Mouse (Mus musculus): ENCODE results near the gene Fgf13. TPM values are rescaled to one million over a fixed set of nuclear protein-coding genes. Genes with fewer than 3 reads are reported as not detected.

Gene Fgf13
- total RNA-seq, 2 experiments from 2014 or later = 1.4 to 2.8 TPM

DNA sequence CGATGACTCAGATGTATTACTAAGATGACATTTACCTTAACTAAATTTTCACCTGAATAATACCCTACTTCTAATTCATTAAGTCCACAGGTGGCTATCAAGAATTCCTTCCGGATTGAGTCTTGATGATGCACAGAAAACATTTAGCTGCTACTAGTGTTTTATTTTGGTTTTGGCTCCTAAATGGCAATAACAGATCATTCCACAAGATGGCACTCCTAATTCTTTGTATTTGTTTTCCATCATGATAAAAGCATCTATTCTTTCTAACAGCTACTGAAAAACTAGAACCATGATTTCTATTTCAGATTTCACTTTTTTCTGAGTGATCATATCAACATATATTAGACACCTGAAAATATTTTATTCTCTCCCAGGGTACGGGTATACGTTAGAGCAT, 373.7 kb downstream of the Fgf13 start:
- DNase-seq (ENCODE audit: low spot score in 2 of 2) = no peak

- DNase-seq (ENCODE audit: low spot score in 2 of 2) = no peak
Measured at GRCm38 (mm10) chrX:59186922-59187321, 380.9 kb downstream of the Fgf13 start.

GRCm38 (mm10) chrX:59182323-59182722, 385.5 kb downstream of the Fgf13 start:
- DNase-seq (ENCODE audit: low spot score in 2 of 2) = no peak

DNA sequence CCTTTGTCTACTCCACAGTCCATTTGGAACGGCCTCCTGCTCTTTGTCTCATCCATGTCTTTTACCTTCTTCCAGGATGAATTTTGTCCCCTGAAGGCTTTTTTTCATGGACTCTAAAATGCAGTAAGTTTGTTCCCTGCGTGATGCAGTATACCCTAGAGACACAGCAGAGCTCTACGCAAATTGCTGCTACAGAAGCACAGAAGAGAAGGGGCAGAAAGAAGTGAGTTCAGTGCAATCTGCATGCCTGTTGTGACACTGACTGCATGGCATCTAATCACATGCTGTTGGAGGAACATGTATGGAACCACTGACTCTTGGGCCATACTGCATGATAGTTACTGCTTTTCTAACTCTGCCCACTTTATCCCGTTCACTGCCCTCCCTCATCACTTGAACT, 388.2 kb downstream of the Fgf13 start:
- no peak for DNase-seq (ENCODE audit: low spot score in 2 of 2)

DNA sequence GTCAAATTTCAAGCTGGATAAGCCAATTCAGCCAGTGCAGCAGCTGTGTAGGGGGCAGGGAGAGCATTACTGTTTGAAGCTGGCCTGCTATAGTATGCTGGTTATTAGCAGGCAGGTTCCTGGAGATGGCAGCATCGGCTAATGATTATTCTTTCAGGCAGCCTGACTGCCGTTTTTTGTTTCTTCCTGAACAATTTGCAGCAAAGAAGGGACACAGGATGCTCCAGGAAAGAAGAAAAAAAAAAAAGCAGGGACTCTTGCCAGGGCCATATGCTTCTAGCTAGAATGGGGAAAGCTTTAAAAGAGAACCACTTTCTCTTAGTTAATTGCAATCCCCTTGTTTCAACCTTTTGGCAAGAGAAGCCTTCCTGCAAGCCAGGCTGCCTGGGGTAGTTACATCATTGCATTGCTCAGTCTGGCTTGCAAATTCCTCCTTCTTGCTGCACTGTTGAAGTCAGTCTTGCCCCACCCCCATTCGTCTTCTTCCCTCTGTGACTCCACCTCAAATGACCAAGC, 388.7 kb downstream of the Fgf13 start:
- no peak for DNase-seq (ENCODE audit: low spot score in 2 of 2)

- no peak for DNase-seq (ENCODE audit: low spot score in 2 of 2)
Measured at GRCm38 (mm10) chrX:59177653-59178052, 390.2 kb downstream of the Fgf13 start.

- DNase-seq (ENCODE audit: low spot score in 2 of 2) = no peak
Measured at GRCm38 (mm10) chrX:59172200-59172599, 395.7 kb downstream of the Fgf13 start.

GRCm38 (mm10) chrX:59166763-59167162, 401.1 kb downstream of the Fgf13 start:
- no peak for DNase-seq (ENCODE audit: low spot score in 2 of 2)

- no peak for DNase-seq (ENCODE audit: low spot score in 2 of 2)
Measured at GRCm38 (mm10) chrX:59141947-59142346, 425.9 kb downstream of the Fgf13 start.

DNA sequence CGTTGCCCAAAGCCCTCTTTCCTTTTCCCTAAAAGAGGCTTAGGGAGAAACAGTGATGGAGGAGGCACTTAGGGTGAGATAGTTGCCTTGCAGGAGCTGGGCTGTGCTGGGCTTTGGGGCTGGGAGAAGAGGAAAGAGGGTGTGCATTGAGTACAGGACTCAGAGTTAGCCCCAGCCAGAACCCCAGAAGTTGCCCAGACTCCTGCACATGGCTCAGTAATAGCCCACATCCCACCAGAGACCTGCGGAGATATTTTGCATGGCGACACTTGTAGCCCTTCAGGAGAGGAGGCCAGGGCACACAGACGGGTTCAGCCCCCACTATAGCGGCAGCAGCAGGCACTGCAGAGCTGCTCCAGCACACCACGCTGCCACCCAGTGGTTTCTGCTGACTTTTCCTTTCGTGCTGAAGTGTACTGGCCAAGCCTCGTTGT, 432.9 kb downstream of the Fgf13 start:
- DNase-seq (ENCODE audit: low spot score in 2 of 2) = peak; percentile 1 to 11

GRCm38 (mm10) chrX:59134166-59134861, 433.6 kb downstream of the Fgf13 start:
- DNase-seq (ENCODE audit: low spot score in 2 of 2) = peak; percentile 1 to 14

GRCm38 (mm10) chrX:59133834-59134165, 434.1 kb downstream of the Fgf13 start:
- DNase-seq (ENCODE audit: low spot score in 2 of 2) = peak; percentile 1 to 11

- DNase-seq (ENCODE audit: low spot score in 2 of 2) = no peak
Measured at GRCm38 (mm10) chrX:59133416-59133815, 434.5 kb downstream of the Fgf13 start.

- DNase-seq (ENCODE audit: low spot score in 2 of 2) = no peak
Measured at GRCm38 (mm10) chrX:59126637-59127036, 441.2 kb downstream of the Fgf13 start.

GRCm38 (mm10) chrX:59113187-59113586, 454.7 kb downstream of the Fgf13 start:
- no peak for DNase-seq (ENCODE audit: low spot score in 2 of 2)

DNA sequence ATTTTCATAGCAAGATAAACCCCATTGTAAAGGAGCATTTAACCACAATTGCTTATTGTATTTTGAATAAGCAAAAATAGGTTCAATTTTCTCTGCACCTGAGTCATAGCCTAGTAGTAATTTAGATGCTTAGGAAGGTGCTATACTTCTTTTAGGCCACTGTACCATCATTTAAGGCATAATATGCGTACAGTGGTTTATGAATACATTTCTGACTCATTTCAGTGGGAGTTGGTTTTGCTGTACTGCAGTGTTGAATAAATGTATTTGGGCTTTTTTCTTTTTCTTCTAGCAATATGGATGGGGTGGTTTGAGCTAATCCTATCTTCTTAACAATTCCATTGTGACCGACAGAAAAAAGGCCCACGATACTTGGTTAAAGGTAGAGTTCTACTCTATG, 481.9 kb downstream of the Fgf13 start:
- no peak for DNase-seq (ENCODE audit: low spot score in 2 of 2)

DNA sequence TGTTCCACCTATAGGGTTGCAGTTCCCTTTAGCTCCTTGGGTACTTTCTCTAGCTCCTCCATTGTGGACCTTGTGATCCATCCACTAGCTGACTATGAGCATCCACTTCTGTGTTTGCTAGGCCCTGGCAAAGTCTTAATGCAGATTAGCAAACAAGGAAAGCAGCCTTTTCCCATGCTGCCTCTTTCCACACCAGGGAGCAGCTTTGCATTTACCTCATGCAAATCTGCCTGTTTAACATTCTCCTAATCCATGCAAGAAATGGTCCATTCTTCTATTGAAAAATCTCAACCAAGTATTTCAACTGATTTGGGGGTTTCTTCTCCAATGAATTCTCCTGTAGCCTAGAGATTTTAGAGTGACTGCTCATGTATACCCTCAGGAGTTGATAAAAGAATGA, 487.4 kb downstream of the Fgf13 start:
- DNase-seq (ENCODE audit: low spot score in 2 of 2) = no peak

DNA sequence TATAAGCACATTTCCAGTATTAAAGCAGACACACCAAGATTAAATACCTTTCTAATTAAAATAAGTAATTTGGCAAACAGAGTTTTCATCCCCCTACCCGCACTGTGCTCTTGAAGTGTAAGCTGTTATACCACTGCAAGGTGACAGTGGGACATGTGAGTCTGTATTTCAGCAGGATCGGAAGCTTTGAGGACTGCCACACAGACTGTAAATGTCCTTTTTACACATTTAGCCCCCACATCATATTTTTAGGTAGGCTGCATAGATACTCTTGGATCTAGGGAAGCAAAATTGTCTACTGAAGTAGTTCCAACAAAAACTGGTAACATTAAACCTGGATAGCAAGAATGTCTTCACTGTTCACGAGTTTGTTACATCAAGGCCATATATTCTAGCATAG, 495.8 kb downstream of the Fgf13 start:
- no peak for DNase-seq (ENCODE audit: low spot score in 2 of 2)

DNA sequence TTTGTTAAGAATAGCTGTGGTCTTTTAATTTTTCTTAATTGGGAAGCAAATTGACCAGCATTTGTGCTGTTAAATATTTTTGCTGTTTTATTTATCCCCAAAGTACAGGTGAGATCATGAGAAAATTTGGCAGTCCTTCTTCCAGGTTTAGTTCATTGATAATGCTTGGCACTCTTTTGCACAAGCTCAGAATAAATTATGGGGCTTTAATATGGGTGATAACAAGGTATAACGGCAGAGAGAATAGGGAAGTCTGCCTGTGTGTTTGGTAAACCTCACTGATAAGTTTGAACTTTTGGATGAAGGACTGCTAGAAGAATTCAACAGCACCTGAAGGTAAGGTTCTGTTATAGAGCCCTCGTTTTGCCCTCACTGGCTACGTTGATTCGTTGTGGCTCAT, 504.7 kb downstream of the Fgf13 start:
- DNase-seq (ENCODE audit: low spot score in 2 of 2) = no peak

GRCm38 (mm10) chrX:59034969-59035368, 532.9 kb downstream of the Fgf13 start:
- DNase-seq (ENCODE audit: low spot score in 2 of 2) = no peak

Data from adrenal gland, adult 18-20 months (tissue).